In genomic region chr17:9042723-9043122, GRCm38 (mm10) we compare ENCODE assay signal across 10 mouse cellular contexts. TPM values are rescaled to one million over a fixed set of nuclear protein-coding genes. Genes with fewer than 3 reads are reported as not detected.
A peak's percentile ranks its signal among the peaks of the same experiment; 100 is the strongest.
DNase-seq lines count a peak whose midpoint lies in the region; ATAC-seq and TF ChIP-seq lines count a peak whose summit lies in the region.
"Had no signal": no experiment of that assay in that cellular context is flagged by ENCODE, and none has a peak within 500 bp of the region (broad histone marks: within the 10 kb centered on the region; RNA-seq: fewer than 3 reads in every experiment).

No protein-coding gene starts in this region.

- DNase-seq in cerebellum, adult 2 months = no peak
- no peak for DNase-seq in left cerebral cortex, adult 2 months (ENCODE audit: extremely low spot score in 1 of 2, low spot score in 2 of 2)
- no peak for DNase-seq in left cerebral cortex, adult 9 months (ENCODE audit: low spot score in 2 of 2)
- peak; percentile 21 for DNase-seq in c-Kit-positive CD71-positive TER-119-negative erythroid progenitor cells, embryonic 14.5 days (ENCODE audit: low read depth)
- DNase-seq in lung, postnatal 36 days = peak; percentile 23
- no peak for DNase-seq in right cerebral cortex, postnatal 10 days (ENCODE audit: low spot score in 2 of 2)
- DNase-seq in left cerebral cortex, adult 18-20 months (ENCODE audit: low spot score in 2 of 2) = no peak

- WGBS in cerebellum, adult 2 months = 59% methylated on average over 2 of the region's 2 CpGs

- no peak overlapping the region for H3K4me3 ChIP-seq in cerebellum, adult 2 months (replicated peaks; ENCODE audit: insufficient read depth, low read depth, low read length)
- H3K4me3 ChIP-seq in left cerebral cortex, adult 2 months = no peak overlapping the region
- H3K4me3 ChIP-seq: heart, embryonic 13.5 days; midbrain, embryonic 12.5 days had no signal

- no peak for ATAC-seq in cerebellum, adult (ENCODE audit: insufficient number of reproducible peaks, low FRiP score, low TSS enrichment)

- H3K27ac ChIP-seq in cerebellum, adult 2 months (ENCODE audit: insufficient read depth, low read length) = no peak overlapping the region
- no peak overlapping the region for H3K27ac ChIP-seq in left cerebral cortex, adult 2 months
- H3K27ac ChIP-seq: heart, embryonic 13.5 days; midbrain, embryonic 12.5 days had no signal

- no peak for TF ChIP-seq POLR2A in cerebellum, adult 2 months (IDR thresholded peaks at IDR 0.05; ENCODE audit: borderline replicate concordance, insufficient read depth, low read length)

- no peaks in the 10 kb centered on the region for H3K4me1 ChIP-seq in cerebellum, adult 2 months (ENCODE audit: control insufficient read depth, insufficient read depth, low read length)
- H3K4me1 ChIP-seq: heart, embryonic 13.5 days; midbrain, embryonic 12.5 days had no signal

- TF ChIP-seq CTCF in cerebellum, adult 2 months (IDR thresholded peaks at IDR 0.05; ENCODE audit: borderline replicate concordance, insufficient read depth, low read depth, low read length) = peak; percentile 45; the same call in 1 of the 2 replicates
- peak; percentile 52 for TF ChIP-seq CTCF in left cerebral cortex, adult 2 months (IDR thresholded peaks at IDR 0.05)

- H3K27me3 ChIP-seq in cerebellum, adult 2 months (ENCODE audit: control insufficient read depth, insufficient read depth, low read length) = no peaks in the 10 kb centered on the region
- H3K27me3 ChIP-seq: midbrain, embryonic 12.5 days had no signal

- intact Hi-C loops in left cerebral cortex, adult 2 months (cut with DNase I) = no loop called here

RNA-seq across cellular contexts. Expression of gene 1700010I14Rik, which starts 54.6 kb away (rescaled TPM):
- 0.80 and 1.00 TPM in 2 replicates for polyA plus RNA-seq in cerebellum, adult 2 months (2012; rRNA removed)
- total RNA-seq in left cerebral cortex, adult 2 months (2021) = 1 to 10 TPM; 1.2 TPM
- 1 to 10 TPM; 1.5 to 2.1 TPM for total RNA-seq in left cerebral cortex, adult 18-20 months (2021)

Comparison
In these comparisons a context has a peak if more than half of its experiments do, and no peak if none do; other contexts are left out.
1. DNase-seq: peak in c-Kit-positive CD71-positive TER-119-negative erythroid progenitor cells, embryonic 14.5 days (single experiment) and lung, postnatal 36 days (single experiment); none in cerebellum, adult 2 months (0 of 2), left cerebral cortex, adult 2 months (0 of 2), left cerebral cortex, adult 9 months (0 of 2), right cerebral cortex, postnatal 10 days (0 of 2) and left cerebral cortex, adult 18-20 months (0 of 2).